Mouse (Mus musculus) midbrain, postnatal 0 days (tissue): ENCODE results near the gene Fam221a. TPM values are rescaled to one million over a fixed set of nuclear protein-coding genes. Genes with fewer than 3 reads are reported as not detected.

Experiments
- ATAC-seq: fragments of 200-750 bp; cut with Nextera tagmentation; 2 replicates; pipeline ENCODE4 v1.8.0; 2017; ENCODE audit warnings: moderate number of reproducible peaks, mild to moderate bottlenecking, moderate TSS enrichment, moderate library complexity; ENCODE audit not compliant: low FRiP score
- DNase-seq: peaks from one replicate; pipeline ENCODE4 v3.0.0-alpha.2; 2015; ENCODE audit warnings: low spot score
- H3K27ac ChIP-seq: fragments of 300-500 bp; sonication (generic); 2 replicates; pipeline ENCODE4 v1.5.1; 2014; ENCODE audit warnings: low read depth, mild to moderate bottlenecking, low read length, mixed read lengths
- H3K27me3 ChIP-seq: fragments of 300-500 bp; sonication (generic); 2 replicates; pipeline ENCODE4 v1.6.1; 2014; ENCODE audit warnings: low read length, control low read depth, mixed read lengths; ENCODE audit not compliant: insufficient read depth
- H3K36me3 ChIP-seq: fragments of 300-500 bp; sonication (generic); 2 replicates; pipeline ENCODE4 v1.6.1; 2014; ENCODE audit warnings: low read length, control low read depth, mixed read lengths; ENCODE audit not compliant: insufficient read depth
- H3K4me1 ChIP-seq: fragments of 300-500 bp; sonication (generic); 2 replicates; pipeline ENCODE4 v1.6.1; 2014; ENCODE audit warnings: mild to moderate bottlenecking, control low read depth, antibody characterized with exemption, low read length, mixed read lengths; ENCODE audit not compliant: insufficient read depth
- H3K4me2 ChIP-seq: fragments of 300-500 bp; sonication (generic); 2 replicates; pipeline ENCODE4 v1.6.1; 2014; ENCODE audit warnings: low read depth, mild to moderate bottlenecking, low read length, mixed read lengths; ENCODE audit not compliant: poor library complexity, severe bottlenecking
- H3K4me3 ChIP-seq: fragments of 300-500 bp; sonication (generic); 2 replicates; pipeline ENCODE4 v1.5.1; 2014; ENCODE audit warnings: low read depth, mild to moderate bottlenecking, low read length, moderate library complexity
- H3K9ac ChIP-seq: fragments of 300-500 bp; sonication (generic); replicated peaks from 2 replicates; pipeline ENCODE4 v1.6.1; 2014; ENCODE audit warnings: mild to moderate bottlenecking, low read length, moderate library complexity, mixed read lengths; ENCODE audit not compliant: poor library complexity, severe bottlenecking
- H3K9me3 ChIP-seq: fragments of 300-500 bp; sonication (generic); 2 replicates; pipeline ENCODE4 v1.6.1; 2016; ENCODE audit warnings: low read length, control low read depth
- CTCF ChIP-seq: IDR thresholded peaks from 2 replicates; pipeline ENCODE4 v1.5.1; 2016; ENCODE audit warnings: antibody characterized with exemption, mild to moderate bottlenecking
- WGBS: fragments of 180-500 bp; shearing (Covaris S2); extraction: QIAGEN DNeasy Blood & Tissue Kit; methylation state at CpG from one replicate; pipeline ENCODE4 v1.1.7; 2014; 5-methylcytosine and 5-hydroxymethylcytosine counted together
- polyA plus RNA-seq: library from polyadenylated mRNA; unstranded; fragments of >200 nt; fragmentation: Nextera tagmentation; extraction: Ambion mirVana; gene quantifications from 2 replicates; pipeline ENCODE4 v1.2.1, GENCODE M21; 2015
- total RNA-seq: library from RNA; depleted of rRNA; stranded (reverse); fragments of >200 nt; gene quantifications from 2 replicates; pipeline ENCODE4 v1.2.3, GENCODE M21; 2014

The Fam221a gene
- total and polyA plus RNA-seq, 2 experiments from 2014 or later: 3.5 to 5.4 TPM

- H3K9me3 ChIP-seq: no peaks in the 10 kb centered on the region
- TF ChIP-seq CTCF: no peak
- no peak overlapping the region for H3K9ac ChIP-seq
- H3K36me3 ChIP-seq: no peaks in the 10 kb centered on the region
- no peak overlapping the region for H3K27ac ChIP-seq
- no peaks in the 10 kb centered on the region for H3K27me3 ChIP-seq
- no peak for ATAC-seq
- no peak for DNase-seq
- H3K4me3 ChIP-seq: no peak overlapping the region
- no peak overlapping the region for H3K4me2 ChIP-seq
- 0 out of 2 replicates have a peak, but pooled peaks cover 3% of the 10 kb centered on the region for H3K4me1 ChIP-seq
- WGBS: 66% methylated on average over 2 of the region's 2 CpGs
These were observed 44.6 kb upstream of the Fam221a start for GRCm38 (mm10) chr6:49322986-49323385.

- no peak overlapping the region for H3K4me2 ChIP-seq
- TF ChIP-seq CTCF: no peak
- no peaks in the 10 kb centered on the region for H3K27me3 ChIP-seq
- no peak for DNase-seq
- H3K4me1 ChIP-seq: 0 out of 2 replicates have a peak, but pooled peaks cover 3% of the 10 kb centered on the region
- no peaks in the 10 kb centered on the region for H3K9me3 ChIP-seq
- no peak overlapping the region for H3K4me3 ChIP-seq
- ATAC-seq: no peak
- H3K9ac ChIP-seq: no peak overlapping the region
- no peaks in the 10 kb centered on the region for H3K36me3 ChIP-seq
- H3K27ac ChIP-seq: no peak overlapping the region
- WGBS: 48% methylated on average over 2 of the region's 2 CpGs
These were observed 43.0 kb upstream of the Fam221a start for GRCm38 (mm10) chr6:49324528-49324927.

GRCm38 (mm10) chr6:49325294-49325693 lies 42.2 kb upstream of the Fam221a start:
- Histone ChIP-seq H3K36me3 (no peaks in the 10 kb centered on the region), H3K27me3 (no peaks in the 10 kb centered on the region), H3K9me3 (no peaks in the 10 kb centered on the region), H3K9ac (no peak overlapping the region), H3K27ac (no peak overlapping the region), H3K4me2 (no peak overlapping the region), H3K4me1 (0 out of 2 replicates have a peak, but pooled peaks cover 3% of the 10 kb centered on the region), H3K4me3 (no peak overlapping the region)
- WGBS: 78% methylated on average over 1 of the region's 1 CpGs
- DNase-seq: no peak
- no peak for TF ChIP-seq CTCF
- no peak for ATAC-seq

- no peak for DNase-seq
- Histone ChIP-seq H3K27me3 (no peaks in the 10 kb centered on the region), H3K9ac (no peak overlapping the region), H3K27ac (no peak overlapping the region), H3K36me3 (no peaks in the 10 kb centered on the region), H3K4me1 (no peaks in the 10 kb centered on the region), H3K9me3 (no peaks in the 10 kb centered on the region), H3K4me3 (no peak overlapping the region), H3K4me2 (no peak overlapping the region)
- WGBS: 88% methylated on average over 3 of the region's 3 CpGs
- ATAC-seq: no peak
- TF ChIP-seq CTCF: no peak
These were observed 40.7 kb upstream of the Fam221a start for GRCm38 (mm10) chr6:49326846-49327245.

GRCm38 (mm10) chr6:49331369-49332059 lies 36.0 kb upstream of the Fam221a start:
- 64% methylated on average over 5 of the region's 5 CpGs for WGBS
- Histone ChIP-seq H3K9ac (no peak overlapping the region), H3K27ac (no peak overlapping the region), H3K36me3 (0 out of 2 replicates have a peak, but pooled peaks cover 4% of the 10 kb centered on the region), H3K27me3 (no peaks in the 10 kb centered on the region), H3K9me3 (no peaks in the 10 kb centered on the region), H3K4me3 (no peak overlapping the region), H3K4me1 (no peaks in the 10 kb centered on the region), H3K4me2 (no peak overlapping the region)
- ATAC-seq: no peak
- TF ChIP-seq CTCF: no peak
- no peak for DNase-seq

GRCm38 (mm10) chr6:49332060-49332370 lies 35.5 kb upstream of the Fam221a start:
- ATAC-seq: no peak

More at GRCm38 (mm10) chr6:49332060-49332370, 35.5 kb upstream of the Fam221a start:
- no peak overlapping the region for H3K27ac ChIP-seq
- 0 out of 2 replicates have a peak, but pooled peaks cover 4% of the 10 kb centered on the region for H3K36me3 ChIP-seq
- TF ChIP-seq CTCF: no peak
- H3K4me3 ChIP-seq: no peak overlapping the region
- H3K9me3 ChIP-seq: no peaks in the 10 kb centered on the region
- no peak overlapping the region for H3K9ac ChIP-seq
- H3K27me3 ChIP-seq: no peaks in the 10 kb centered on the region
- 66% methylated on average over 13 of the region's 13 CpGs for WGBS
- no peak for DNase-seq
- no peak overlapping the region for H3K4me2 ChIP-seq
- no peaks in the 10 kb centered on the region for H3K4me1 ChIP-seq
